In genomic region chr16:56386539-56386938, GRCm38 (mm10) we compare ENCODE assay signal across 8 mouse cellular contexts.
"Had no signal": no experiment of that assay in that cellular context is flagged by ENCODE, and none has a peak within 500 bp of the region (broad histone marks: within the 10 kb centered on the region; RNA-seq: fewer than 3 reads in every experiment).

No protein-coding gene starts in this region.

- DNase-seq: left cerebral cortex, postnatal 4 days; liver, postnatal 0 days; lung, embryonic 14.5 days; lung, postnatal 10 days; lung, postnatal 4 days; midbrain, embryonic 14.5 days; thymus, adult 18-20 months; thymus, postnatal 36 days had no signal
